Mouse (Mus musculus): ENCODE measurements around the gene Klk8. TPM values are rescaled to one million over a fixed set of nuclear protein-coding genes. Genes with fewer than 3 reads are reported as not detected.

Gene Klk8
- total RNA-seq, 1 experiment from 2014 or later = 4.1 TPM

GRCm38 (mm10) chr7:43785286-43785685 is 12.1 kb upstream of the Klk8 start:
- no peak for ATAC-seq (ENCODE audit: extremely low read depth, insufficient number of reproducible peaks, low FRiP score, poor library complexity, severe bottlenecking)

- ATAC-seq (ENCODE audit: extremely low read depth, insufficient number of reproducible peaks, low FRiP score, poor library complexity, severe bottlenecking) = no peak
Observed at GRCm38 (mm10) chr7:43788096-43788495, 9.3 kb upstream of the Klk8 start.

GRCm38 (mm10) chr7:43789295-43789694 is 8.1 kb upstream of the Klk8 start:
- ATAC-seq (ENCODE audit: extremely low read depth, insufficient number of reproducible peaks, low FRiP score, poor library complexity, severe bottlenecking) = no peak

GRCm38 (mm10) chr7:43791591-43791990 is 5.8 kb upstream of the Klk8 start, which contains the start of gene Klk9:
Gene Klk9, plus strand, starts transcription at chr7:43791891.
- ATAC-seq (ENCODE audit: extremely low read depth, insufficient number of reproducible peaks, low FRiP score, poor library complexity, severe bottlenecking) = no peak

- ATAC-seq (ENCODE audit: extremely low read depth, insufficient number of reproducible peaks, low FRiP score, poor library complexity, severe bottlenecking) = no peak
Observed at GRCm38 (mm10) chr7:43796355-43796754, 1.0 kb upstream of the Klk8 start.

- ATAC-seq (ENCODE audit: extremely low read depth, insufficient number of reproducible peaks, low FRiP score, poor library complexity, severe bottlenecking) = no peak
Observed at GRCm38 (mm10) chr7:43797844-43798462, 576 bp downstream of the Klk8 start.

GRCm38 (mm10) chr7:43799876-43800275 is 2.5 kb downstream of the Klk8 start:
- no peak for ATAC-seq (ENCODE audit: extremely low read depth, insufficient number of reproducible peaks, low FRiP score, poor library complexity, severe bottlenecking)

GRCm38 (mm10) chr7:43810994-43811393 is 13.6 kb downstream of the Klk8 start, which contains the start of gene Klk7:
Gene Klk7, plus strand, starts transcription at chr7:43811294.
- ATAC-seq (ENCODE audit: extremely low read depth, insufficient number of reproducible peaks, low FRiP score, poor library complexity, severe bottlenecking) = no peak

GRCm38 (mm10) chr7:43815211-43815610 is 17.8 kb downstream of the Klk8 start:
- no peak for ATAC-seq (ENCODE audit: extremely low read depth, insufficient number of reproducible peaks, low FRiP score, poor library complexity, severe bottlenecking)

GRCm38 (mm10) chr7:43816746-43817145 is 19.4 kb downstream of the Klk8 start:
- ATAC-seq (ENCODE audit: extremely low read depth, insufficient number of reproducible peaks, low FRiP score, poor library complexity, severe bottlenecking) = no peak

GRCm38 (mm10) chr7:43821581-43821980 is 24.2 kb downstream of the Klk8 start:
- ATAC-seq (ENCODE audit: extremely low read depth, insufficient number of reproducible peaks, low FRiP score, poor library complexity, severe bottlenecking) = no peak

GRCm38 (mm10) chr7:43824199-43824598 is 26.8 kb downstream of the Klk8 start, which contains the start of gene Klk6:
Gene Klk6, plus strand, starts transcription at chr7:43824499.
- no peak for ATAC-seq (ENCODE audit: extremely low read depth, insufficient number of reproducible peaks, low FRiP score, poor library complexity, severe bottlenecking)

GRCm38 (mm10) chr7:43826056-43826455 is 28.7 kb downstream of the Klk8 start:
- no peak for ATAC-seq (ENCODE audit: extremely low read depth, insufficient number of reproducible peaks, low FRiP score, poor library complexity, severe bottlenecking)

GRCm38 (mm10) chr7:43827706-43828105 is 30.3 kb downstream of the Klk8 start:
- ATAC-seq (ENCODE audit: extremely low read depth, insufficient number of reproducible peaks, low FRiP score, poor library complexity, severe bottlenecking) = no peak

GRCm38 (mm10) chr7:43829006-43829405 is 31.6 kb downstream of the Klk8 start:
- ATAC-seq (ENCODE audit: extremely low read depth, insufficient number of reproducible peaks, low FRiP score, poor library complexity, severe bottlenecking) = no peak

- ATAC-seq (ENCODE audit: extremely low read depth, insufficient number of reproducible peaks, low FRiP score, poor library complexity, severe bottlenecking) = no peak
Observed at GRCm38 (mm10) chr7:43841701-43842100, 44.3 kb downstream of the Klk8 start, which contains the start of gene Klk5. Gene Klk5, plus strand, starts transcription at chr7:43841971.

- no peak for ATAC-seq (ENCODE audit: extremely low read depth, insufficient number of reproducible peaks, low FRiP score, poor library complexity, severe bottlenecking)
Observed at GRCm38 (mm10) chr7:43843801-43844200, 46.4 kb downstream of the Klk8 start.

- ATAC-seq (ENCODE audit: extremely low read depth, insufficient number of reproducible peaks, low FRiP score, poor library complexity, severe bottlenecking) = no peak
Observed at GRCm38 (mm10) chr7:43851616-43852015, 54.2 kb downstream of the Klk8 start.
